Mouse (Mus musculus) heart, embryonic 15.5 days (tissue): ENCODE results near the gene Ankrd13a. TPM values are rescaled to one million over a fixed set of nuclear protein-coding genes. Genes with fewer than 3 reads are reported as not detected.

Experiments used
- ATAC-seq: fragments of 200-750 bp; cut with Nextera tagmentation; replicated peaks from 2 replicates; pipeline ENCODE4 v1.8.0; 2017; ENCODE audit warnings: low read depth, moderate TSS enrichment; ENCODE audit not compliant: insufficient number of reproducible peaks, insufficient read depth, low FRiP score
- H3K27ac ChIP-seq: fragments of 300-500 bp; sonication (generic); 2 replicates; pipeline ENCODE4 v1.5.1; 2015; ENCODE audit warnings: mild to moderate bottlenecking, inconsistent platforms
- H3K27me3 ChIP-seq: fragments of 300-500 bp; sonication (generic); 2 replicates; pipeline ENCODE4 v1.6.1; 2015; ENCODE audit warnings: inconsistent platforms
- H3K36me3 ChIP-seq: fragments of 300-500 bp; sonication (generic); 2 replicates; pipeline ENCODE4 v1.6.1; 2015; ENCODE audit warnings: mild to moderate bottlenecking, inconsistent platforms
- H3K4me1 ChIP-seq: fragments of 300-500 bp; sonication (generic); replicated peaks from 2 replicates; pipeline ENCODE4 v1.6.1; 2015; ENCODE audit warnings: inconsistent platforms
- H3K4me2 ChIP-seq: fragments of 300-500 bp; sonication (generic); 2 replicates; pipeline ENCODE4 v1.6.1; 2015; ENCODE audit warnings: inconsistent platforms, mild to moderate bottlenecking, moderate library complexity
- H3K4me3 ChIP-seq: fragments of 300-500 bp; sonication (generic); 2 replicates; pipeline ENCODE4 v1.5.1; 2015; ENCODE audit warnings: mild to moderate bottlenecking, inconsistent platforms
- H3K9ac ChIP-seq: fragments of 300-500 bp; sonication (generic); 2 replicates; pipeline ENCODE4 v1.6.1; 2015; ENCODE audit warnings: mild to moderate bottlenecking, inconsistent platforms
- H3K9me3 ChIP-seq: fragments of 300-500 bp; sonication (generic); replicated peaks from 2 replicates; pipeline ENCODE4 v1.6.1; 2016; ENCODE audit warnings: inconsistent platforms
- WGBS: fragments of 180-500 bp; shearing (Covaris S2); methylation state at CpG from one replicate; pipeline ENCODE4 v1.1.7; 2015; ENCODE audit warnings: mixed read lengths; 5-methylcytosine and 5-hydroxymethylcytosine counted together
- polyA plus RNA-seq: library from polyadenylated mRNA; unstranded; fragments of >200 nt; fragmentation: Nextera tagmentation; extraction: Ambion mirVana; gene quantifications from 2 replicates; pipeline ENCODE4 v1.2.1, GENCODE M21; 2015

The Ankrd13a gene
- polyA plus RNA-seq, 1 experiment from 2014 or later, result 28.3 TPM

- Histone ChIP-seq H3K4me1 (peaks cover 15% of the 10 kb centered on the region), H3K9me3 (no peaks in the 10 kb centered on the region), H3K27me3 (no peaks in the 10 kb centered on the region), H3K36me3 (peaks cover 33% of the 10 kb centered on the region), H3K4me2 (no peak overlapping the region), H3K4me3 (no peak overlapping the region), H3K9ac (no peak overlapping the region), H3K27ac (no peak overlapping the region)
- no peak for ATAC-seq
- 90% methylated on average over 6 of the region's 6 CpGs for WGBS
Measured at GRCm38 (mm10) chr5:114801841-114802240, 27.4 kb downstream of the Ankrd13a start.

- Histone ChIP-seq H3K36me3 (peaks cover 33% of the 10 kb centered on the region), H3K4me1 (peaks cover 29% of the 10 kb centered on the region), H3K4me2 (no peak overlapping the region), H3K27ac (no peak overlapping the region), H3K9me3 (no peaks in the 10 kb centered on the region), H3K9ac (no peak overlapping the region), H3K4me3 (no peak overlapping the region), H3K27me3 (no peaks in the 10 kb centered on the region)
- 83% methylated on average over 13 of the region's 13 CpGs for WGBS
- no peak for ATAC-seq
Measured at GRCm38 (mm10) chr5:114803231-114803630, 28.8 kb downstream of the Ankrd13a start.

GRCm38 (mm10) chr5:114804335-114804734 lies 29.9 kb downstream of the Ankrd13a start:
- 90% methylated on average over 13 of the region's 13 CpGs for WGBS
- H3K36me3 ChIP-seq, result peaks cover 33% of the 10 kb centered on the region
- no peak overlapping the region for H3K27ac ChIP-seq
- H3K4me2 ChIP-seq, result no peak overlapping the region
- H3K4me1 ChIP-seq, result peaks cover 31% of the 10 kb centered on the region
- H3K9me3 ChIP-seq, result no peaks in the 10 kb centered on the region
- no peak overlapping the region for H3K4me3 ChIP-seq
- no peaks in the 10 kb centered on the region for H3K27me3 ChIP-seq
- no peak for ATAC-seq
- no peak overlapping the region for H3K9ac ChIP-seq

GRCm38 (mm10) chr5:114804958-114805357 lies 30.5 kb downstream of the Ankrd13a start:
- H3K4me3 ChIP-seq, result no peak overlapping the region
- peaks cover 35% of the 10 kb centered on the region for H3K4me1 ChIP-seq
- no peak overlapping the region for H3K9ac ChIP-seq
- H3K27ac ChIP-seq, result peak overlapping the region; percentile 89; the same call in 1 of the 2 replicates
- no peak for ATAC-seq
- no peak overlapping the region for H3K4me2 ChIP-seq
- no peaks in the 10 kb centered on the region for H3K27me3 ChIP-seq
- H3K36me3 ChIP-seq, result peaks cover 30% of the 10 kb centered on the region
- WGBS, result 49% methylated on average over 3 of the region's 3 CpGs
- H3K9me3 ChIP-seq, result no peaks in the 10 kb centered on the region

- 0 out of 2 replicates have a peak, but pooled peaks have one; percentile 33 for ATAC-seq
- WGBS, result 60% methylated on average over 15 of the region's 15 CpGs
- peak overlapping the region; percentile 89 for H3K27ac ChIP-seq
- H3K27me3 ChIP-seq, result no peaks in the 10 kb centered on the region
- H3K4me1 ChIP-seq, result peaks cover 35% of the 10 kb centered on the region
- peak overlapping the region; percentile 47; the same call in 1 of the 2 replicates for H3K4me2 ChIP-seq
- H3K9me3 ChIP-seq, result no peaks in the 10 kb centered on the region
- no peak overlapping the region for H3K4me3 ChIP-seq
- H3K36me3 ChIP-seq, result peaks cover 24% of the 10 kb centered on the region
- H3K9ac ChIP-seq, result no peak overlapping the region
Measured at GRCm38 (mm10) chr5:114805436-114806350, 31.2 kb downstream of the Ankrd13a start.

- 70% methylated on average over 8 of the region's 8 CpGs for WGBS
- Histone ChIP-seq H3K4me2 (peak overlapping the region; percentile 47), H3K4me1 (peaks cover 35% of the 10 kb centered on the region), H3K27ac (peak overlapping the region; percentile 89), H3K4me3 (no peak overlapping the region), H3K9me3 (no peaks in the 10 kb centered on the region), H3K36me3 (peaks cover 22% of the 10 kb centered on the region), H3K27me3 (no peaks in the 10 kb centered on the region), H3K9ac (no peak overlapping the region)
- ATAC-seq, result no peak
Measured at GRCm38 (mm10) chr5:114806636-114807035, 32.2 kb downstream of the Ankrd13a start.

- Histone ChIP-seq H3K27me3 (no peaks in the 10 kb centered on the region), H3K27ac (peak overlapping the region; percentile 89), H3K4me2 (peak overlapping the region; percentile 47), H3K9ac (0 out of 2 replicates have a peak overlapping the region, but pooled peaks have one; percentile 7), H3K4me3 (0 out of 2 replicates have a peak overlapping the region, but pooled peaks have one; percentile 9), H3K9me3 (no peaks in the 10 kb centered on the region), H3K36me3 (peaks cover 22% of the 10 kb centered on the region), H3K4me1 (peaks cover 35% of the 10 kb centered on the region)
- ATAC-seq, result 0 out of 2 replicates have a peak, but pooled peaks have one; percentile 21
- 23% methylated on average over 9 of the region's 9 CpGs for WGBS
Measured at GRCm38 (mm10) chr5:114807063-114807462, 32.6 kb downstream of the Ankrd13a start.

GRCm38 (mm10) chr5:114807468-114807867 lies 33.0 kb downstream of the Ankrd13a start:
- Histone ChIP-seq H3K4me1 (peaks cover 35% of the 10 kb centered on the region), H3K4me2 (peak overlapping the region; percentile 47), H3K36me3 (peaks cover 19% of the 10 kb centered on the region), H3K27me3 (no peaks in the 10 kb centered on the region), H3K27ac (peak overlapping the region; percentile 89), H3K9ac (0 out of 2 replicates have a peak overlapping the region, but pooled peaks have one; percentile 7), H3K4me3 (0 out of 2 replicates have a peak overlapping the region, but pooled peaks have one; percentile 9), H3K9me3 (no peaks in the 10 kb centered on the region)
- 15% methylated on average over 8 of the region's 8 CpGs for WGBS
- peak; percentile 82 for ATAC-seq

GRCm38 (mm10) chr5:114807893-114808292 lies 33.4 kb downstream of the Ankrd13a start:
- 65% methylated on average over 6 of the region's 6 CpGs for WGBS
- no peaks in the 10 kb centered on the region for H3K27me3 ChIP-seq
- H3K27ac ChIP-seq, result peak overlapping the region; percentile 89
- H3K4me3 ChIP-seq, result no peak overlapping the region
- peak overlapping the region; percentile 47 for H3K4me2 ChIP-seq
- no peaks in the 10 kb centered on the region for H3K9me3 ChIP-seq
- H3K36me3 ChIP-seq, result peaks cover 16% of the 10 kb centered on the region
- H3K9ac ChIP-seq, result no peak overlapping the region
- ATAC-seq, result no peak
- peaks cover 35% of the 10 kb centered on the region for H3K4me1 ChIP-seq

GRCm38 (mm10) chr5:114808385-114808784 lies 33.9 kb downstream of the Ankrd13a start:
- ATAC-seq, result no peak
- H3K27ac ChIP-seq, result peak overlapping the region; percentile 89
- H3K9me3 ChIP-seq, result no peaks in the 10 kb centered on the region
- no peaks in the 10 kb centered on the region for H3K27me3 ChIP-seq
- H3K4me3 ChIP-seq, result no peak overlapping the region
- H3K4me2 ChIP-seq, result no peak overlapping the region
- no peak overlapping the region for H3K9ac ChIP-seq
- H3K36me3 ChIP-seq, result peaks cover 14% of the 10 kb centered on the region
- H3K4me1 ChIP-seq, result peaks cover 35% of the 10 kb centered on the region
- 73% methylated on average over 8 of the region's 8 CpGs for WGBS

- no peak overlapping the region for H3K9ac ChIP-seq
- WGBS, result 74% methylated on average over 10 of the region's 10 CpGs
- H3K4me1 ChIP-seq, result peaks cover 35% of the 10 kb centered on the region
- no peak overlapping the region for H3K4me3 ChIP-seq
- H3K27me3 ChIP-seq, result no peaks in the 10 kb centered on the region
- H3K36me3 ChIP-seq, result peaks cover 6% of the 10 kb centered on the region
- H3K9me3 ChIP-seq, result no peaks in the 10 kb centered on the region
- no peak for ATAC-seq
- no peak overlapping the region for H3K4me2 ChIP-seq
- H3K27ac ChIP-seq, result 0 out of 2 replicates have a peak overlapping the region, but pooled peaks have one; percentile 5
Measured at GRCm38 (mm10) chr5:114809181-114809756, 34.8 kb downstream of the Ankrd13a start.
